Mouse (Mus musculus) kidney, embryonic 16.5 days (tissue): Measurements from ENCODE around the gene Agbl4. TPM values are rescaled to one million over a fixed set of nuclear protein-coding genes. Genes with fewer than 3 reads are reported as not detected.

ENCODE experiments used
- ATAC-seq: fragments of 200-750 bp; cut with Nextera tagmentation; 2 replicates; pipeline ENCODE4 v1.8.0; 2017; ENCODE audit warnings: moderate TSS enrichment; ENCODE audit not compliant: low FRiP score, low TSS enrichment
- H3K27ac ChIP-seq: fragments of 300-500 bp; sonication (generic); 2 replicates; pipeline ENCODE4 v1.5.1; 2014; ENCODE audit warnings: low read length
- H3K27me3 ChIP-seq: fragments of 300-500 bp; sonication (generic); 2 replicates; pipeline ENCODE4 v1.6.1; 2014; ENCODE audit warnings: low read length, control low read depth, mixed read lengths; ENCODE audit not compliant: insufficient read depth
- H3K36me3 ChIP-seq: fragments of 300-500 bp; sonication (generic); 2 replicates; pipeline ENCODE4 v1.6.1; 2014; ENCODE audit warnings: low read length, control low read depth, mixed read lengths; ENCODE audit not compliant: insufficient read depth
- H3K4me1 ChIP-seq: fragments of 300-500 bp; sonication (generic); 2 replicates; pipeline ENCODE4 v1.6.1; 2014; ENCODE audit warnings: low read length, control low read depth, mixed read lengths; ENCODE audit not compliant: insufficient read depth
- H3K4me2 ChIP-seq: fragments of 300-500 bp; sonication (generic); replicated peaks from 2 replicates; pipeline ENCODE4 v1.6.1; 2014; ENCODE audit warnings: low read depth, low read length
- H3K4me3 ChIP-seq: fragments of 300-500 bp; sonication (generic); 2 replicates; pipeline ENCODE4 v1.5.1; 2014; ENCODE audit warnings: mild to moderate bottlenecking, low read length
- H3K9ac ChIP-seq: fragments of 300-500 bp; sonication (generic); replicated peaks from 2 replicates; pipeline ENCODE4 v1.6.1; 2014; ENCODE audit warnings: low read length
- H3K9me3 ChIP-seq: fragments of 300-500 bp; sonication (generic); 2 replicates; pipeline ENCODE4 v1.6.1; 2016; ENCODE audit warnings: low read length, control low read depth
- WGBS: fragments of 180-500 bp; shearing (Covaris S2); extraction: QIAGEN DNeasy Blood & Tissue Kit; methylation state at CpG from one replicate; pipeline ENCODE4 v1.1.7; 2014; 5-methylcytosine and 5-hydroxymethylcytosine counted together
- polyA plus RNA-seq: library from polyadenylated mRNA; unstranded; fragments of >200 nt; fragmentation: Nextera tagmentation; extraction: Ambion mirVana; gene quantifications from 2 replicates; pipeline ENCODE4 v1.2.1, GENCODE M21; 2015

The Agbl4 gene
- polyA plus RNA-seq, 1 experiment from 2014 or later = 0.25 TPM

DNA sequence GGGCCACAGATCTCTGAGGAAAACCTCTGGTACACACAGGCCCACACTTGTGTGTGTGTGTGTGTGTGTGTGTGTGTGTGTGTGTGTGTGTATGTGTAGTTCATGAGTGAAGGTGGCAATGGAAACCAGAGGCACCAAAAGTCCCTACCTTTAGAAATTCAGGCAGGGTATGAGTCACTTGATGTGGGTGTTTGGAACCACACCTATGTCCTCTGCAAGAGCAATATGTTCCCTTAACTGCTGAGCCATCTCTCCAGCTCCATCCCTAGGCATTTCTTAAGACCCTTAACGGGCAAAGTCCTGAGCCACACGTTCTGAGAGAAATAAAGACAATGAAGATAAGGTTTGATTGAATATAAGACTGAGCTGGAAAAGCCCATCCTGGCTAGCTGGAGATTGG lies 1147.2 kb downstream of the Agbl4 start:
- H3K4me3 ChIP-seq = no peak overlapping the region
- 85% methylated on average over 2 of the region's 2 CpGs for WGBS
- H3K27ac ChIP-seq = no peak overlapping the region
- H3K9me3 ChIP-seq = no peaks in the 10 kb centered on the region
- H3K9ac ChIP-seq = no peak overlapping the region
- no peaks in the 10 kb centered on the region for H3K27me3 ChIP-seq
- no peaks in the 10 kb centered on the region for H3K4me1 ChIP-seq
- H3K36me3 ChIP-seq = no peaks in the 10 kb centered on the region
- no peak overlapping the region for H3K4me2 ChIP-seq
- no peak for ATAC-seq

DNA sequence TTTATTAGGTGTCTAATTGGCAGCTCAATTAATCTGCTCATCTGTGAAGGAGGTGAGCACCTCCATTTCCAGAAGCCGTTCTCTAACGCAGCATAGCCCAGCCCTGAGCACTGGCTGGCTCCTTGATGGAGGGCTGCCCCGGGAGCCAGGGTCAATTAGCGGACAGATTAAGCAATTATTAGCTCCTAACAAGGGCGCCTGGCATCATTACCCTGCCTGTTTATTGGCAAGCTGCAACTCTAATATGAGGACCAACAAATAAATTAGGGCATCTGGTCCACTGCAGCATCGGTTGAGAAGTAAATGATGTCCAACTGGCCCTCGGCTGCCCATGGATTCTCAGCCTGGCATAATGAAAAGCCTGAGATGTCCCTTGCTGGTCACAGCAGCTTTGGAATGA lies 1148.5 kb downstream of the Agbl4 start:
- Histone ChIP-seq H3K36me3 (no peaks in the 10 kb centered on the region), H3K9me3 (no peaks in the 10 kb centered on the region), H3K4me2 (no peak overlapping the region), H3K4me1 (no peaks in the 10 kb centered on the region), H3K9ac (no peak overlapping the region), H3K4me3 (no peak overlapping the region), H3K27me3 (no peaks in the 10 kb centered on the region), H3K27ac (no peak overlapping the region)
- no peak for ATAC-seq
- WGBS = 61% methylated on average over 7 of the region's 7 CpGs

DNA sequence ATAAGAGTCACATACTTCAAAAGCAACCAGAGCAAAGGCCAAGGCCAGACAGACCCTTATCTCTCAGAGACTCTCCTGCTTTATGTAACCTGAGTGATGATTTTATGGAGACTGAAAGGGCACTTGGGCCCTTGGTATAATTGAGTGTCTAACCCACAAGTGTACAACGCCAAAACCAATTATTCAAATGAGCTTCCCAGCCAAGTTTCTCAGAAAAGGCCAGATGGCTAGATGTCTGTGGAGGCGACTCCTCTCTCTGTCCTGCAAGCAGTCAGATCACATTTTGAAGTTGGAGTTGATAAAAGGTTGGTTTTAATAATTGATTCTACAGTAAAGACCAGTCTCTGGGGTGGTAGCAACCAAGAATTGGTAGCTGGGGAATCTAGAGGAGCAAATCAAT lies 1158.0 kb downstream of the Agbl4 start:
- H3K4me3 ChIP-seq = no peak overlapping the region
- no peaks in the 10 kb centered on the region for H3K4me1 ChIP-seq
- WGBS = 66% methylated on average over 2 of the region's 2 CpGs
- no peaks in the 10 kb centered on the region for H3K27me3 ChIP-seq
- ATAC-seq = no peak
- H3K9ac ChIP-seq = no peak overlapping the region
- H3K27ac ChIP-seq = no peak overlapping the region
- no peaks in the 10 kb centered on the region for H3K36me3 ChIP-seq
- H3K4me2 ChIP-seq = no peak overlapping the region
- no peaks in the 10 kb centered on the region for H3K9me3 ChIP-seq

DNA sequence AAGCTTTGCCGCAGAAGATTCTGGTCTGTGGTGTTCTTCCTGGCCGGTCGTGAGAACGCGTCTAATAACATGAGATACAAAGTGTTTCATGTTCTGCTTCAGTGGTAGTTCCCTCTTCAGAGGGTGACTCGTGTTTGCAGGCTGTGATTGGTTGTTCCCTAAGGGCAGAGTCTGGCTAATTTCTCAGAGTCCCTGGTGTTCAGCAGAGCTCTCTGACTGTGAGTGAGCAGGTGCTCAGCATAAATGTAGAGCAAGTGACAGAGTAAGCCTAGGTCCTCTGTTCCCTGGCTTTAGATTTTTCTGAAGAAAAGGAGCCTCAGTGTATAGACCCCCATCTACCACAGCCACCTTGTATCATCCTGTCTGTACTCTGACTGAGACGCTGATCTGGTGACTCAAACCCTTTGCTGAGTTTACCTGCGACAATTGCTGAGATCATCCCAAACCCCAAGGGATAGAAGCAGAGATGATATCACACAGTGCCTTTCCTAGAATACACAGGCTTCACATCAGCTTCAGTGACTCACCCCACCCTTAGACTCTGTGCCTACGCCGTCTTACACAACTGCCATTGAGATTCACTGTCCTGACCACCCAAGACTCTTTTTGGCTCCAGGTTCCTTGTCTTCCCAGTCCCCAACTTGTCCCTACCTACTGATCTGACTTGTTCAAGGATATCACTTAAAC lies 1179.8 kb downstream of the Agbl4 start:
- Histone ChIP-seq H3K36me3 (no peaks in the 10 kb centered on the region), H3K27me3 (no peaks in the 10 kb centered on the region), H3K9me3 (no peaks in the 10 kb centered on the region), H3K4me2 (no peak overlapping the region), H3K27ac (no peak overlapping the region), H3K9ac (no peak overlapping the region), H3K4me3 (no peak overlapping the region), H3K4me1 (0 out of 2 replicates have a peak, but pooled peaks cover 2% of the 10 kb centered on the region)
- WGBS = 76% methylated on average over 10 of the region's 10 CpGs
- ATAC-seq = no peak

DNA sequence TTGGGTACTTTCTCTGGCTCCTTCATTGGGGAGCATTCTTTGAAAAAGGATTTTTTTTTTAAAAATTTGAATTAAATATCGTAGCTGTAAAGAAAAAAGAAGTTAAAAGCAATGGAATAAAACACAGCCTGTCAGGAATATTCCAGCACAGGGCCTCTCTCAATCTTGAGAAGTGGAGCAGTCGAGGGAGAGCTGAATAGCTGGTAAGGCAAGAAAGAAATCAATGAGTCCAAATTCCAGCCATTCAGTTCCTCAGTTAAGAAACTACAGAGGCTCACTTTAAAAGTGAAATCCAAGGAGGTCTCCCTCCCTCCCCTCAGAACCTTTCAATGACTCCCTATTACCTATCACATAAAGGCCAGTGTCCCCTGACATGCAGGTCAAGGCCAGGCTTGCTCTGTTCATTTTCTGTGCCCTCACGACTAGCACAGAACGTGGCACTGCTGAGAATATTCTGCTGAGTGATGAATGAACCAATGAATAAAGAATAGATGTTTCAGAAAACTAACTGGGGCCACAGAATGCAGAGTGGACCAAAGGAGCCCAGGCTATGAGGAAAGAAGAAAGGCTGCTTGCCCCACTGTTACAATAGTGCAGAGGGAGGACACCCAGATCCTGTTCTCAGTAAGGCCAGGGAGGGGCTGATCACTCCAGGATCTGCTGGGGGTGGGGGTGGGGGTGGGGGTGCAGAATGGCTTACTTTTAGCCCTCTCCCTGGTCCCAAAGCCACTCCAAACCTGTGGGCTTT lies 1181.8 kb downstream of the Agbl4 start:
- Histone ChIP-seq H3K4me2 (no peak overlapping the region), H3K27me3 (no peaks in the 10 kb centered on the region), H3K27ac (no peak overlapping the region), H3K9me3 (no peaks in the 10 kb centered on the region), H3K4me1 (peaks cover 2% of the 10 kb centered on the region; the same call in 1 of the 2 replicates), H3K4me3 (no peak overlapping the region), H3K36me3 (no peaks in the 10 kb centered on the region), H3K9ac (no peak overlapping the region)
- WGBS = 47% methylated on average over 4 of the region's 4 CpGs
- ATAC-seq = no peak

DNA sequence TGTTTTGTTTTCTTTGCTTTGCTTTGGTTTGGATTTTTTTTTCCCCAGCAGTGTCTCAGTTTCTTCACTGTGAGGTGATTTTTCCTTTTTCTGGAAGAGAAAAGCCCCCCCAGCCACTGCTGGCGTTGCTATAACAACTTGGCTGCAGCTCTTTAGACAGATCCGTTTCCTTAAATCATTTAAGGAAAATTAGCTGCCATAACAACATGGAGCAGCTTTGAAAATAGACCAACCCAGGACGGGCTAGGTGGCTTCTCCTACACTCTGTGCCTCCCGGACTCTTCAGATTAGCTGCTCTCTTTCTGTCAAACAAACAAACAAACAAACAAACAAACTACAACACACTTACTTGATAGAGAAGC lies 1182.4 kb downstream of the Agbl4 start:
- no peak for ATAC-seq
- Histone ChIP-seq H3K4me2 (no peak overlapping the region), H3K9ac (no peak overlapping the region), H3K4me3 (no peak overlapping the region), H3K27me3 (no peaks in the 10 kb centered on the region), H3K27ac (no peak overlapping the region), H3K36me3 (no peaks in the 10 kb centered on the region), H3K9me3 (no peaks in the 10 kb centered on the region), H3K4me1 (peaks cover 2% of the 10 kb centered on the region; the same call in 1 of the 2 replicates)
- 30% methylated on average over 4 of the region's 4 CpGs for WGBS

DNA sequence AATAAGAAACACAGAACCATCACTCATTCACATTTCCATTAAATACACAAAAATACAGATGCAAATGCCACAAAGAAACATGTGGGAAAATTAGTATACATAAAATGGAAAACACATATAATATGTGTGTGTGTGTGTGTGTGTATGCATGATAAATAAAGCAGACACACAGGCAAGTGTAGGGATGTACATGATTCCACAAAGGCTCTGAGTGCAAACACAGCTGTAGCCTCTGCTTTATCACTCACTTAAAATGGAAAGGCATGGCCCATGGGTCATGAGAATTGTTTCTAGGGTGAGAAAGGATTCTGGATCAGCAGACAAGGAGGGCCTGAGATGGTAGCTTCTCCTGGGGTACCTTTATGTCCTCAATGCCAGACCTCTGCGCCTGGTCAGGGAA lies 1182.8 kb downstream of the Agbl4 start:
- Histone ChIP-seq H3K4me3 (no peak overlapping the region), H3K9me3 (no peaks in the 10 kb centered on the region), H3K36me3 (no peaks in the 10 kb centered on the region), H3K27ac (no peak overlapping the region), H3K4me1 (peaks cover 2% of the 10 kb centered on the region; the same call in 1 of the 2 replicates), H3K9ac (no peak overlapping the region), H3K4me2 (no peak overlapping the region), H3K27me3 (no peaks in the 10 kb centered on the region)
- 86% methylated on average over 1 of the region's 1 CpGs for WGBS
- ATAC-seq = no peak

DNA sequence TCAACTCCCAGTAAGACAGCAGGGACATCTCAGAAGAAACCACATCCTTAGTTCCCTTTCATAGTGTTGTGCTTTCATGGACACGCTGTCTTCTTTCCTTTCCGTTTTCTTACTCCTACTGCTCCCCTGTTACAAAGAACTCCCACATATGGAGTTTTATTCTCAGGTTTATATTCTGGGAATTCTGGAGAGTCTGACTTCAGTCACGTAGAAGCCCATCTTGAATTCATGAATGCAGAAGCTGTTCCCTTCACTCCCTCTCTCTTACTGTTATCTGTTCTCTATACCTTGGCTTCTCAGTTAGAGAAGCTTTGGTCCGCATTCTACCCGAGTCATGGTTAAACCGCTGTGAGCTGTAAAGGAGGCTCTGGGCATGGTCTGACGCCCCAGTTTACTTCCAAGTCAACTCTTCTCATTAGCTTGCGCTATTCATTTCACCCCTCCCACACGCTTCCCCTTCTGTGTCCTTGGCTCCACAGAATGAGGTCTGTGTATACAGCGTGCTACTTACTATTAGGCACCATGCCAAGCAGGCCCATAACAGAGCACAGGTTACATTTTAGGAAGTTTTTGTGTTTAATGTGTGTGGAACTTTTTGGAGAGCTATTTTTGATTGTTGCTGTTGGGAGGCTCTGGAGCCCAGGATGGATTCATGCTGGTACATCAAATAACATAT lies 1186.2 kb downstream of the Agbl4 start:
- no peaks in the 10 kb centered on the region for H3K36me3 ChIP-seq
- no peak overlapping the region for H3K4me2 ChIP-seq
- peaks cover 2% of the 10 kb centered on the region; the same call in 1 of the 2 replicates for H3K4me1 ChIP-seq
- peak; percentile 61 for ATAC-seq
- no peaks in the 10 kb centered on the region for H3K27me3 ChIP-seq
- no peak overlapping the region for H3K27ac ChIP-seq
- H3K4me3 ChIP-seq = no peak overlapping the region
- H3K9me3 ChIP-seq = no peaks in the 10 kb centered on the region
- no peak overlapping the region for H3K9ac ChIP-seq
- WGBS = 44% methylated on average over 10 of the region's 10 CpGs

DNA sequence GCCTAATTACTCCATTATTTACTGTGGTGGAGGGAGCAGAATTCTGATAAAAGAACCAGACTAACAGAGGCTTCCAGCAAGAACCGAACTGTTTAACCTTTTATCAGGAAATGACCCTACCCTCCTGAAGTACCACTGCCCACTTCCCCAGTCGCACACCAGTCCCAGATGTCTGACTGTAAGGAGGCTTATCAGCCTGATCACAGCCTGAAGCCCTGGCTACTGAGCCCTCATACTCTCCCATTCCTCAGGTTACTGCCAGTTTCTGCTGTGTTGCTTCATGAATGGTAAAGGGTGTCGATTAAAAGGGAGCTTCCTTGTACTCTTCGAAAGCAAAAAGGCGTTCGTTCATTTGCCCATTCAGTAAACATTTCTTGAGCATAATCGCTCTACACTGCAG lies 1186.8 kb downstream of the Agbl4 start:
- H3K9ac ChIP-seq = no peak overlapping the region
- WGBS = 72% methylated on average over 7 of the region's 7 CpGs
- no peak overlapping the region for H3K27ac ChIP-seq
- H3K36me3 ChIP-seq = no peaks in the 10 kb centered on the region
- no peaks in the 10 kb centered on the region for H3K27me3 ChIP-seq
- peaks cover 2% of the 10 kb centered on the region; the same call in 1 of the 2 replicates for H3K4me1 ChIP-seq
- H3K9me3 ChIP-seq = no peaks in the 10 kb centered on the region
- ATAC-seq = 0 out of 2 replicates have a peak, but pooled peaks have one; percentile 27
- no peak overlapping the region for H3K4me2 ChIP-seq
- no peak overlapping the region for H3K4me3 ChIP-seq

DNA sequence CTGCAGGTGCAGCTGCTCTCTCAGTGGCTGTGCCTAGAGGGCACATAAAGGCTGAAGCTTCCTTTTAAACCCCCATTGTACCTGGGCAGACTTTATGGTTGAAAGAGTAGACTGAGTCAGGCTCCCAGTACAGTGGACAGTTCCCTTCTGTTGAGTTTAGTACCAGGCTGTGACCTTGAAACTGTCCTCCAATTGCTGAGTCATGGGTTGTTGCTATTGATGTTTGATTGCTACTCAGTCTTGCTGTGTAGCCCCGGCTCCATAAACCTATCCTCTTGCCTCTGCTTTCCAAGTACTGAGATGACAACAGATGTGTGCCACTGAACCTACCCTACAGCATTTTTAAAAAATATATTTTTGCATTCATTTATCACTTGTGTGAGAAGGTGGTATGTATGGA lies 1190.8 kb downstream of the Agbl4 start:
- no peaks in the 10 kb centered on the region for H3K36me3 ChIP-seq
- no peak for ATAC-seq
- H3K4me3 ChIP-seq = no peak overlapping the region
- H3K27ac ChIP-seq = no peak overlapping the region
- H3K4me2 ChIP-seq = no peak overlapping the region
- no peaks in the 10 kb centered on the region for H3K9me3 ChIP-seq
- no peak overlapping the region for H3K9ac ChIP-seq
- 77% methylated on average over 1 of the region's 1 CpGs for WGBS
- H3K27me3 ChIP-seq = no peaks in the 10 kb centered on the region
- no peaks in the 10 kb centered on the region; the same call in 1 of the 2 replicates for H3K4me1 ChIP-seq
